Mouse (Mus musculus) megakaryocyte, embryonic 14.5 days (primary cell): ENCODE measurements around the gene Sptlc2.

ENCODE experiments used
- FLI1 ChIP-seq: IDR thresholded peaks from 2 replicates; pipeline ENCODE4 v1.6.1; 2012; ENCODE audit warnings: low read length, inconsistent platforms, mixed read lengths
- GATA1 ChIP-seq: IDR thresholded peaks from 3 replicates; pipeline ENCODE4 v1.6.1; 2012; ENCODE audit warnings: mixed read lengths, low read length, inconsistent platforms, borderline replicate concordance

DNA sequence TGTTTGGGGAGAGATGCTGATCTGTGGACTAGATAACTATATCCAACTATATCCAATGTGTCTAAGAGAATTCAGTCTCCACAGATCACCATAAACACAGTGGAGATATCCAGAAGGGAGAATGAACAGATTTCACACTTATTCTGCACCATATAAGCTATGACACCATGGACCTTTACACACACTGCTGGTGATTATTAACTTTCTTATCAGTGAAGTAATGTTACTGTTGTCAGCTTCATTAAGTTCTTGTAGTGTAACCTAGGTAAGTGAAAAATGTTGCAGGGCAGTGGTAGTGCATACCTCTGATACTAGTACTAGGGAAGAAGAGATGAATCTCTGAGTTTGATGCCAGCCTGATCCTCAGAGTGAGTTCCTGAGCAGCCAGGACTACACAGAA, 20.1 kb downstream of the Sptlc2 start:
- TF ChIP-seq GATA1 (no peak), FLI1 (no peak)
